Mouse (Mus musculus) thymus, adult 2 months (tissue): ENCODE measurements around the gene Olfr311. TPM values are rescaled to one million over a fixed set of nuclear protein-coding genes. Genes with fewer than 3 reads are reported as not detected.
A peak's percentile ranks its signal among the peaks of the same experiment; 100 is the strongest.
"Not testable (repeated sequence)": the region's sequence is repeated elsewhere in the genome, so short reads cannot be mapped to it uniquely, and the experiment has no call there.

ENCODE experiments used
- DNase-seq: peaks from one replicate; pipeline ENCODE4 v3.0.0; 2021
- H3K27ac ChIP-seq: fragments of 200-500 bp; 2 replicates; pipeline ENCODE4 v1.5.1; 2012; ENCODE audit warnings: low read length, control low read depth; ENCODE audit not compliant: control insufficient read depth, insufficient read depth
- H3K27me3 ChIP-seq: fragments of 200-500 bp; 2 replicates; pipeline ENCODE4 v1.6.1; 2012; ENCODE audit warnings: mild to moderate bottlenecking, low read length, moderate library complexity, mixed read lengths; ENCODE audit not compliant: control insufficient read depth, insufficient read depth
- H3K36me3 ChIP-seq: fragments of 200-500 bp; 2 replicates; pipeline ENCODE4 v1.6.1; 2012; ENCODE audit warnings: mild to moderate bottlenecking, low read length, moderate library complexity; ENCODE audit not compliant: control insufficient read depth, insufficient read depth
- H3K4me1 ChIP-seq: fragments of 200-500 bp; replicated peaks from 2 replicates; pipeline ENCODE4 v1.6.1; 2012; ENCODE audit warnings: low read length; ENCODE audit not compliant: control insufficient read depth, insufficient read depth
- H3K4me3 ChIP-seq: fragments of 200-500 bp; 2 replicates; pipeline ENCODE4 v1.5.1; 2012; ENCODE audit warnings: mild to moderate bottlenecking, low read length, control low read depth, moderate library complexity; ENCODE audit not compliant: control insufficient read depth, insufficient read depth
- CTCF ChIP-seq: fragments of 200-500 bp; IDR thresholded peaks from 2 replicates; pipeline ENCODE4 v1.5.1; 2012; ENCODE audit warnings: mild to moderate bottlenecking, control low read depth, low read length, moderate library complexity, borderline replicate concordance; ENCODE audit not compliant: control insufficient read depth, poor library complexity, insufficient read depth; ENCODE audit errors: extremely low read depth
- POLR2A ChIP-seq: fragments of 200-500 bp; IDR thresholded peaks from 2 replicates; pipeline ENCODE4 v1.6.1; 2012; ENCODE audit warnings: mild to moderate bottlenecking, low read length, control low read depth, moderate library complexity; ENCODE audit not compliant: control insufficient read depth, poor library complexity, insufficient read depth; ENCODE audit errors: extremely low read depth
- WGBS: fragments of 180-500 bp; shearing (Covaris S2); methylation state at CpG from one replicate; pipeline ENCODE4 v1.1.7; 2018; 5-methylcytosine and 5-hydroxymethylcytosine counted together
- polyA plus RNA-seq: library from polyadenylated mRNA; depleted of rRNA; stranded (reverse); fragments of >200 nt; gene quantifications from 2 replicates; pipeline ENCODE4 v1.2.3, GENCODE M21; 2012

Gene Olfr311
- polyA plus RNA-seq, 1 experiment, result not detected

- no peak overlapping the region for H3K4me3 ChIP-seq
- WGBS, result 4% methylated on average over 3 of the region's 3 CpGs
- peak; percentile 43 for DNase-seq
These were observed 9.3 kb upstream of the Olfr311 start for GRCm38 (mm10) chr11:58829764-58830163.

GRCm38 (mm10) chr11:58832541-58832940, 6.5 kb upstream of the Olfr311 start:
- not testable (repeated sequence) for H3K36me3 ChIP-seq, H3K27me3 ChIP-seq, H3K4me3 ChIP-seq
- DNase-seq, result peak; percentile 55
- Histone ChIP-seq H3K4me1 (peaks cover 20% of the 10 kb centered on the region), H3K27ac (peak overlapping the region; percentile 94)
- 4% methylated on average over 3 of the region's 3 CpGs for WGBS

More at GRCm38 (mm10) chr11:58829764-58830163, 9.3 kb upstream of the Olfr311 start:
- no peaks in the 10 kb centered on the region for H3K36me3 ChIP-seq
- H3K4me1 ChIP-seq, result peaks cover 23% of the 10 kb centered on the region
- no peaks in the 10 kb centered on the region for H3K27me3 ChIP-seq
- TF ChIP-seq CTCF (no peak), POLR2A (no peak)
- peak overlapping the region; percentile 90 for H3K27ac ChIP-seq

- Histone ChIP-seq H3K27ac (peak within 1 kb of the TSS; percentile 93), H3K27me3 (no peaks in the 10 kb centered on the region), H3K4me3 (peak within 1 kb of the TSS; percentile 85), H3K36me3 (peaks cover 17% of the 10 kb centered on the region), H3K4me1 (peaks cover 15% of the 10 kb centered on the region)
- TF ChIP-seq POLR2A (peak; percentile 82), CTCF (no peak)
- 1% methylated on average over 24 of the region's 24 CpGs for WGBS
- DNase-seq, result peak; percentile 90
These were observed 7.9 kb downstream of the Olfr311 start, which contains the start of gene Gm12258 for GRCm38 (mm10) chr11:58846919-58847461. Gene Gm12258 (plus strand): TSS chr11:58847158.

- 3% methylated on average over 9 of the region's 9 CpGs for WGBS
- Histone ChIP-seq H3K27me3 (no peaks in the 10 kb centered on the region), H3K27ac (peak overlapping the region; percentile 93), H3K4me3 (peak overlapping the region; percentile 85), H3K4me1 (peaks cover 11% of the 10 kb centered on the region), H3K36me3 (peaks cover 20% of the 10 kb centered on the region)
- TF ChIP-seq POLR2A, result no peak
- TF ChIP-seq CTCF, result no peak
- peak; percentile 43 for DNase-seq
These were observed 8.6 kb downstream of the Olfr311 start for GRCm38 (mm10) chr11:58847636-58848035.

- Histone ChIP-seq H3K27ac (no peak overlapping the region), H3K4me1 (peaks cover 8% of the 10 kb centered on the region)
- no peak for DNase-seq
These were observed 10.7 kb downstream of the Olfr311 start for GRCm38 (mm10) chr11:58849731-58850130.

GRCm38 (mm10) chr11:58860744-58861143, 21.7 kb downstream of the Olfr311 start:
- Histone ChIP-seq H3K27ac (no peak overlapping the region), H3K4me1 (no peaks in the 10 kb centered on the region), H3K36me3 (peaks cover 47% of the 10 kb centered on the region), H3K4me3 (no peak overlapping the region), H3K27me3 (no peaks in the 10 kb centered on the region; the same call in 1 of the 2 replicates)
- TF ChIP-seq POLR2A, result no peak
- no peak for TF ChIP-seq CTCF
- WGBS, result 97% methylated on average over 8 of the region's 8 CpGs
- DNase-seq, result no peak

More at GRCm38 (mm10) chr11:58849731-58850130, 10.7 kb downstream of the Olfr311 start:
- H3K4me3 ChIP-seq, result no peak overlapping the region
- H3K27me3 ChIP-seq, result no peaks in the 10 kb centered on the region
- no peak for TF ChIP-seq POLR2A
- TF ChIP-seq CTCF, result no peak
- WGBS, result 96% methylated on average over 2 of the region's 2 CpGs
- H3K36me3 ChIP-seq, result peaks cover 34% of the 10 kb centered on the region
